Mouse (Mus musculus): ENCODE results near the gene Cdc42ep1.

DNA sequence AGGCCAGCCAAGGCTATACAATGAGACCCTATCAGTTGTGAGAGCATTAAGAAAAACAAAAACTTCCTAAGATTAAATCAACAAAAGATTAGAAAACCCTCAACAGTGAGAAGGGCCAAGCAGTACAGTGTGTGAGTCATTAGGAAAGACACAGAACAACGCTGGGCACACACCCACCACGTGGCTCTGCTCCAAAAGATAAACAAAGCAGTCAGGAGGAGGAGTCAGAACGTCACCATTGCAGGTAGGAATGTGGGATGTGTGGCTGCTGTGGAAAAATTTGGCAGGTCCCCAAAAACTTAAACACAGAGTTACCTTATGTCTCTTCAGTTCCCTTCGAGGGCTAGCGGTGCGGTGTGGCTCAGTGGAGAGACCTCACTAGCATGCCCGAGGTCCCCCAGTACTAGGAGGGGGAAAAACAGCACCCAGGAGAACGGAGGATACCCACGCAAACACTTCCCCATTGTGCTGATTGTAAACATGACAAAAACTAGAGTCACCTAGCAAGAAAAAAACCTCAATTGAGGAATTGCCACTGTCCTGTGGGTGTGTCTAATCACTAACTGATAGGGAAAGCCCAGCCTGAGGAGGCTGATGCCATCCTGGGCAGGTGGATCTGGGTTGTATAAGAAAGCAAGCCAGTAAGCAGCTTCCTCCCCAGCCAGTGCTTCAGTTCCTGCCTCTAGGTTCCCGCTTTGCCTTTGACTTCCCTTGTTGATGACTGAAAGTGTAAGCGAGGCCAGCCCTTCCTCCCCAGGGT lies 26.9 kb upstream of the Cdc42ep1 start:
- TF ChIP-seq GATA1 (IDR thresholded peaks at IDR 0.05; ENCODE audit: low read length) (no peak), TAL1 (IDR thresholded peaks at IDR 0.05; ENCODE audit: low read length) (no peak)
